Mouse (Mus musculus): ENCODE data around the gene Gm853.

GRCm38 (mm10) chr4:130173060-130173822, 49.0 kb downstream of the Gm853 start:
- no peak for TF ChIP-seq TAL1 (IDR thresholded peaks at IDR 0.05; ENCODE audit: low read length)
- peak; percentile 57 for TF ChIP-seq GATA1 (IDR thresholded peaks at IDR 0.05; ENCODE audit: low read length)

All from erythroblast, embryonic 14.5 days (primary cell).